Mouse (Mus musculus): ENCODE measurements at regions not wholly inside any gene's neighbourhood (a gene's known extent, or its start where the extent isn't known, plus 50 kb on each side); places are given as distances from the start of the nearest gene placed in this dataset.
"Not testable (repeated sequence)": the region's sequence is repeated elsewhere in the genome, so short reads cannot be mapped to it uniquely, and the experiment has no call there.

DNA sequence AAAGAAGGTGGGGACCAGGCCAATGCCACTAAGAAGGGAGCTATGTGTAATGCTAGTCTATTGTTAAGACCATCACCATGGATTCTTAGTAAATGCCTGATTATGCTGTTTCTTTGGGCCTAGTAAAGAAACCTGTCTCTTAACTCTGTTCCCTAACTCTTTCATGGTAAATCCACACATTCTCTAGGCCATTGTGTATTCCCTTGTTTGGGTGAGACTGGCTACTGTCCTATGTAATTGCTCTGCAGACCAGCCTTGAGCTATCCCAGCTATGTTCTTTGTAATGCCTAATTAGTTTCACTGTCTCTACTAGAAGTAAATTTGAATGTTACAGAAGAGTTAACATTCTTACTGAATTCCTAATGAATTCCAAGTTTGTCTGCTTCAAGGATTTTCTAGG lies 186.9 kb upstream of the Gm10750 start:
- DNase-seq (ENCODE audit: low spot score in 2 of 2): no peak

DNA sequence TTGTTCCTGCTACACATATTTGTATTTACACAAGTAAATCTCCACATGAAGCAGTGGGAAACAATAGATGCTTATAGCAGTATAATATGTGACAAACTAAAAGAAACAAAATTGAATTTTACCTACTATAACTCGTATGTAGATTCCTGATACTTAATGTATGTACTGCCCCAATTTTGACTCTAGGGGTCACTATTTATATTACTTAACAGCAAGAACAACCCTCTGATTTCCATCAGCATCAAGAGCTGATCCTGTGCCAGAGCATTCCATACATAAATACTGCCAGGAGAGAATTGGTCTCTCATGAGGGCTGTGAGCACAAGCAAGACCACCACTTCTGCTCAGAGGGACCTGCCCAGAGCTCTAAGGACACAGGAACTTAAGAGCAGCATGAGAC lies 178.7 kb upstream of the Gm10750 start:
- DNase-seq (ENCODE audit: low spot score in 2 of 2): no peak

- peak; percentile 1 to 10 for DNase-seq (ENCODE audit: low spot score in 2 of 2)
These were observed 141.4 kb upstream of the Gm10750 start for GRCm38 (mm10) chr2:149158434-149158833.

DNA sequence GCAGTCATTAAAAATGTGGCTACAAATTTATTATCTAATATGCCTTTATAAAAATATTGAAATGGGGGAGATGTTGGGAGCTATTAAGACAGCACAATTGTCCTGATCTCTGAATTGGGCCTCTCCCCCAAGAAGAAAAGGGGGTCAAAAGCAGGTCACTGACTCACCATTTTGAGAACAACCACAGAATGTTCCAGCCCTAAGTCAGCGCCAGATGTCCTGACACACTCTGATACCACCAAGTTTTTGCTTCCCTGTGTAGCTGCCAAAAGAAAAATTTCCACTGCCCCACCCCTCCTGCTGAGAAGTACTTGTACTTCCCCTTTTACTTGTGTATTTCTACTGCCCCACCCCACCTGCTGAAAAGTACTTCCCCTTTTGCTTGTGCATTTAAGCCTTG lies 92.5 kb upstream of the Gm10750 start:
- DNase-seq (ENCODE audit: low spot score in 2 of 2): not testable (repeated sequence)

DNA sequence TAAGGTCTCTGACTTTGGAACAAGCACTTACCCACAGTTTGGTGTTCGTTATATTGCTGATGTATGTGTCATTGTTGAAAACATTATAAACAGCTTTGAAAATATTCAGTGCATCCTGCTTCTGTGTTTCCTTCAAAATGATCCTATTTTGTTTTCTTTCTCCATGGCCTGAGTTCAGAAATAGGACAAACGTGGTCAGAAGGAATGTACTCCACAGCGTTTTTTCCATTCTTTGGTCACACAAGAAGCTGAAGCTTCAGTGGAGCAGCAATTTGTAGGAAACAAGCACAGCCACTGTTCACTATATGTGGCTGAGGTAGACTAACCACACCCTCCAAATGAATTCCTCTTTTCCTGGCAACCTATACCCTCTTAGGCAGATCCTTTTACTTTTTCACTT lies 75.1 kb upstream of the Gm10750 start:
- no peak for DNase-seq (ENCODE audit: low spot score in 2 of 2)

Measured in right cerebral cortex, adult 2 months (tissue).